Mouse (Mus musculus): ENCODE results near the gene Marcksl1.
A peak's percentile ranks its signal among the peaks of the same experiment; 100 is the strongest.

The Marcksl1 gene

DNA sequence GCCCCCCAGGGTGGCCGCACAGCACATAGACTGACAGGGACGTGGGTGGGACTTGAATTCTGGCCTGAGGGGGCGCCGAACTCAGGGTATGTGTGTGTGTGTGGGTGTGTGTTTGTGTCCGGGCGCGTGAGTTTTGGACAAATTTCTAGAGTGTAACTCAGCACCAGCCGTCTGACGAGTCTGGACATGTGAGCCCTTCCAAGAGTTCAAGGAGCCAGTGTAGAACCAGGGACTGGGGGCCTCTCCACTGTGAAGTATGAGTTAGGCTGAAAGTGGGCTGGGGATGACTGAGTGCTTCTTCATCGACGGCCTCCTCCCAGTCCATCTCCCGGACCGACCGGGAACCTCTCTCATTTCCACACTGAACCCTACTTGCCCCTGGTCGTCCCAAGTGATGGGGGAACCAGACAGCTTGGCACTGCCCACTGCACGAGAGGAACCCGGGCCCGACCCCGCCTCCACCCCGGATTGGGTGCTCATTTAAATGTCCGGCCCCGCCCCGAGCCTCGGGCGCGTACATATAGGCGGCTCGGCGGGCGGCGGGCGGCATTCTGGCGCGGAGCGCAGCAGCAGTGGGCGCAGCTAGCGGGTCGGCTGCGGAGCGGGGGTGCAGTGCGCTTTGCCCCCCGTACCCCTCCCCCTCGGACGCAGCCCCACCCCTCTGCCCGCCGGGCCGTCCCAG is at the start of gene Marcksl1:
TSS of gene Marcksl1 (plus strand) at position 496 of the 682 bp plus-strand sequence.
- DNase-seq (ENCODE audit: low spot score in 2 of 2), result peak; percentile 58

DNA sequence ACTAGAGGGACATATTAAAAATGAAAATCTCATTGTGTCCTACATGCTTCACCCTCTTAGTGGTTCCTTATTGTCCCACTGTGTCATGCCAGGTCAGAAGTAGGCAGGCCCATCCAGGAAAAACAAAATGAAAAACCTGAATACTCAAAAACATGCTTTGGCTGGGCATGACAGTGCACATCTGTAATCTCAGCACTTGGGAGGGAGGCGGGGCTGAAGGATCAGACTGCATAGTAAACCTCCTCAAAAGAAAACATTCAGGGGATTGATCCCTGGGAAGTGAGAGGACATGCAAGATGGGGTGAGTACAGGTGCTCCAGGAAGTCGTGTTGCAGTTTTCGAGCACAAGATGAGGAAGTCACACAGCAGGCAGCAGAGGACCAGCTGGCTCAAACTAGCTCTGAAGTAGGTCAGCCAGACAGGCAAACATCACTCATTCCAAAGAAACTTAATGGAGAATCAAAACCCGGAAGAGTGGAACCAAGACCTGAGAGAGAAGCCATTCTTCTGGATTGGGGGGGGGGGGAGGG is 49.0 kb upstream of the Marcksl1 start:
- no peak for DNase-seq (ENCODE audit: low spot score in 2 of 2)

- DNase-seq (ENCODE audit: low spot score in 2 of 2), result no peak
Observed at GRCm38 (mm10) chr4:129476047-129476446, 37.3 kb upstream of the Marcksl1 start.

- no peak for DNase-seq (ENCODE audit: low spot score in 2 of 2)
Observed at GRCm38 (mm10) chr4:129479863-129480262, 33.5 kb upstream of the Marcksl1 start.

- DNase-seq (ENCODE audit: low spot score in 2 of 2), result no peak
Observed at GRCm38 (mm10) chr4:129481090-129481489, 32.3 kb upstream of the Marcksl1 start.

DNA sequence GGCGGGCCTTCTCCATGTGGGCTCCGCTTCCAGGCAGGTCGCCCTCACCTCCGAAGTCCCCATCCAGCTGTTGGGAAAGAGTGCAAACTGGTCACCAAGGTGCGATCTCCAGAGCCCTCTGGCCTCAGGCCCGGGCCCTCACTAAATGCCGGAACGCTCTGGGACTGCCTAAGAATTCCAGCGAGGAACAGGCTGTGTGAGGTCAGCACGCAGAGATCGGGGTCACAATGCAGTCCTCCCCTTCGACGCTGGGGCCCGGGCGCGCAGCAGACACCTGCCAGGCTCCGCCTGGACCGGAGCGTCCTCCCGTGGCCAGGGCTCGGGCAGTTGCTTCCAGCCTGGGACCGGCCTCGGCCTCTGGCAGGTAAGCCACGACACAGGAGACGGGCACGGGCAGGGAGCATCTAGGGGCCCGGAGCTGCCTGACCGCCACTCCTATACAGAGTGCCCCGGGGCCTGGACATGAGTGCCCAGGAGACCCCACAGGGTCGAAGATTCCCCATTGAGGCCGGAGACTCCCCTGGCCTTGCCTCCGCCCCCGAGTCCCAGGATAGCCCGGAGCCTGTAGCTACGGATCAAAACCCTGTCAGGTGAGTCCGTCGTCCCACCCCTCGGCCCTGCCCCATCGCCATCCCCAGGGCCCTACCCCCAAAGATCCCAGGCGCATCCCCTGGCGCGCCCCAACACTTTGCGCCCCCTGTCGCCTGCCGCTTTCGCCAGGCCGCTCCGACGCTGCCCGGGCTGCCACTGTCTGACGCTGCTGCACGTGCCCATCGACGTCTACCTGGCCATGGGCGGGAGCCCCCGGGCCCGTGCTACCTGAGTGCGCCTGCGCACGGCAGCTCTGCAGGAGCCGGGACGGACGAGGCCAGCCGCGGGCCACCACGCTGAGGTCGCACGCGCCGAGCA is 22.2 kb upstream of the Marcksl1 start, which contains the start of the genes Tssk3 and Fam229a:
TSS of gene Tssk3 (minus strand) at position 51 of the 909 bp plus-strand sequence.
TSS of gene Fam229a (plus strand) at position 219 of the 909 bp plus-strand sequence.
- DNase-seq (ENCODE audit: low spot score in 2 of 2), result no peak

DNA sequence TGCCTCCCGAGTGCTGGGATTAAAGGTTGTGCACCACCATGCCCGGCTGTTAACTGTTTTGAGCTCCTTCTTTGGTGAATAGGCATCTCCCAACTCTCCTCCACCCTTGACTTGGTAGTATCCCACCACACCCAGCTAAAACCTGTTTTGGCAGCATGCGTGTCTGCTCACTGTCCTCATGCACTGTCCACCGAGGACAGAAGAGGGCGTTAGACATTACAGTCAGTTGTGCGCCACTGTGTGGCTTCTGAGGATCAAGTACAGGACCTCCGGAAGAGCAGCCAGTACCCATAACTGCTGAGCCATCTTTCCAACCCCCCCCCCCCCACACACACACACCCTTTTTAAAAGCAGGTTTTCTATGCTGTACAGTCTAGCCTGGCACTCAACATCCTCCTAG is 18.7 kb upstream of the Marcksl1 start:
- no peak for DNase-seq (ENCODE audit: low spot score in 2 of 2)

DNA sequence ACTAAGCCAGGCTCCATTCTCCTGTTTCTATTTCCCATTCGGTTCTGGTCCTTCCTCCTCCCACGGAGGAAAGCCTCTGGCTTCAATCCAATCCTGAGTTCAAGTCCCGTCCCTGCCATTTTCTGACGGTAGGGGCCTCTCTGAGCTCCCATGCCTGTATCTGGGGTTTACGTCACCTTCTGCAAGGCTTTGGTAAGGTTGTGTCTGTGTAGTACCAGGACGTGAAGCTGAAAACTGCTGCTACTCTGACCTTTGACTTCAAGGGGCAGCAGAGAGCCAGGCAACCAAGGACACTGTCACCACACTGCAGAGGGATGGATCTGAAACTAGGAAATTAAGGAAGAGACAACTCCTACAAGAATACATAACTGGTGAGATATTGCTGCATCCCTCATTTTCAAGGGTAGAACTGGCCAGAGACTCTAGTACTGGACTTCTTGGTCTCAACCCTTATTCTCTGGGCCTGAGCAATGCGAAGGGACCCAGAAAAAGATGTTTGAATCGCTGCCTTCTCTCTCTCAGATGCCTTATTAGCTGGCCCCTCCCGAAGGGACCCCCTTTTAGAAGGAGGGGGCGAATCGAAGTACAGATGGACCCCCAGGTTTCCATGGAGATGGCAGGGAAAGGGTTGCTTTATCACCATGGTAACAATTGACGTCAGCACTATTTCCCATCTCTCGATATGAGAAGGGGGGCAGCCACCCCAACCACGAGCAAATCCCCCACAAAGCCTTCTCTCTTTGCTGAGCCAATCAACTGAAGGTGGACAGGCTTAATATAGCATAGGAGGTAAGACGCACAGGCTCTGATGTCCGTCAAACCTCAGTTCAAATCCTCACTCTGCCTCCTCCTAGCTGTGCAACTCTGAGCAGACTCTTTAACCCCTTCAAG is 17.5 kb upstream of the Marcksl1 start:
- peak in 1 of 2 experiments; percentile 23 for DNase-seq (ENCODE audit: low spot score in 2 of 2)

DNA sequence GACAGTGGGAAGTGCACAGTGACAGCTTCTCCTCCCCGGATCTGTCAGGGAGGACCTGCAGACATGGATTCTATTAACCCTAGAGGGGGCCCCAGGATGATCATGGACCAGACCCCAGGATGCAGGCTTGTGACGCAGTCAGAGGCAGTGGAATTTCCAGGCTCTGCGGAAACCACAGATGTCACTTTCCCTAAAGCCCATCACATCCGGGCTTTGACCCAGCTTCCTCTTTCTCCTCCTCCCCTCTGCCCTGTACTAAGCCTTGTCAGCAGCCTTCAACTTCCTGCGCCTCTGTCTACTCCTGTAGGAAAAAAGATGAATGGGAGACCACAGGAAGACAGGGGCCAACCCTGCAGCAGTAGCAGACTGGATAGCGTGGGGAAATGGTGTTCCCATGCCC is 16.8 kb upstream of the Marcksl1 start:
- DNase-seq (ENCODE audit: low spot score in 2 of 2), result no peak

- DNase-seq (ENCODE audit: low spot score in 2 of 2), result no peak
Observed at GRCm38 (mm10) chr4:129498941-129499340, 14.4 kb upstream of the Marcksl1 start.

DNA sequence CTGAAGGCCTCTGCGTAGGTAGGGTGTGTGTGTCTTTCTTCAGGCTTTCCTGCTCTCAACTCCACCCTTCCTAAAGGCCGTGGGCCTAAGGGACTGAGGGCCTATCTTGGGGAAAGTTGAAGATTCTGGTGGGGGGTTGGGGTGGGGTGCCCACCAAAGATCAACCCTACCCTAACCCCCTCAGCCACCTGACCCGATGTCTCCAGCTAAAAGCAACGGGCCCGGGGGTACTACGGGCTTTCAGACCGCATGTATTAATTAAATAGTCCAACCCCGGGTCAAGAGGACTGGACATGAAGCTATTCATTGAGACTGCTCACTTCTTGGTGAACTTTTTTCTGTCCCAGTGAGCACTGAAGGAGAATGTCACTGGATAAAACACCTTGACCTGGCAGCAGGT is 13.4 kb upstream of the Marcksl1 start:
- DNase-seq (ENCODE audit: low spot score in 2 of 2), result no peak

DNA sequence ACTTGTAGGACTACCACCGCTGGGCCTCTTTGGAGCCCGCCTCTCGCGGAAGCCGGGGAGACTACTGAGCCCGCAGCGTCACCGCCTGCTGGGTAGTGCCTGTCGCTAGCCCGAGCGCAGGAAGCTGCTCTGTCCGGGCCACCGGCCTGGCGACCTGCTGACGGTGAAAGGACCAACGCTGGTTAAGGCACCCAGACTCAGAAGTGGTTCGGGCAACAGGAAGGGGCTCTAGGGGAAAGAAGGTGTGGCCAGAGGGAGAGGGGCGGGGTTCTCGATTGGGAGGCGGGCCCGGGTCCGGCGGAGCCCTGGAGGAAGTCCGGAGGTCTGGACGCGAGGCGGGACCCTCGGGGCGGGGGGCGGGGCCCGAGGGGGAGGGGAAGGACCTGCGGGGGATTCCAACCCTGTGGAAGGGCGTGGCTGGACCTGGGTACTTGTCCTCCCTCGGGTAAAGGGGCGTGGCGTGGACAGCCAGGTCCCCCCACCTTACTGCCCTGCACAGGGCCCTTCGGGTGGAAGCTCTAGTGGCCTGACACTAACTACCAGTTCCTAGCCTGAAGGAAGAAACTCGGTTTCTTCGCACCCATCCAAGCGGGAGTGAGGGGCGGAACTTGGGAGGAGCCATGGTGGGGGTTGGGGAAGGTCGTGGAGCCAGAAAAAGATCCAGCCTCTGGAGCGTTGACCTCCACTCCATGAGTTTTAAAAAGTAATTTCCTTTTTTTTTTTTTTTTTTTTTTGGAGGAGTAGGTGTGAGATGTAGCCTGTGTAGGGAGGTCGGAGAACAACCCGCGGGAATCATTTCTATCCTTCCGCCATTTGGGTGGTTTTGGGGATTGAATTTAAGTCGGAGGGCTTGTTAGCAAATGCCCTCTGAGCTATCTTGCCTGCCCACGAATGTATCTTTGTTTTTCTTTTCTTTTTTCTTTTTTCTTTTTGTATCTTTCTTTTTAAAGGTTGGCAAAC is 12.5 kb upstream of the Marcksl1 start:
- DNase-seq (ENCODE audit: low spot score in 2 of 2), result peak; percentile 40 to 49

DNA sequence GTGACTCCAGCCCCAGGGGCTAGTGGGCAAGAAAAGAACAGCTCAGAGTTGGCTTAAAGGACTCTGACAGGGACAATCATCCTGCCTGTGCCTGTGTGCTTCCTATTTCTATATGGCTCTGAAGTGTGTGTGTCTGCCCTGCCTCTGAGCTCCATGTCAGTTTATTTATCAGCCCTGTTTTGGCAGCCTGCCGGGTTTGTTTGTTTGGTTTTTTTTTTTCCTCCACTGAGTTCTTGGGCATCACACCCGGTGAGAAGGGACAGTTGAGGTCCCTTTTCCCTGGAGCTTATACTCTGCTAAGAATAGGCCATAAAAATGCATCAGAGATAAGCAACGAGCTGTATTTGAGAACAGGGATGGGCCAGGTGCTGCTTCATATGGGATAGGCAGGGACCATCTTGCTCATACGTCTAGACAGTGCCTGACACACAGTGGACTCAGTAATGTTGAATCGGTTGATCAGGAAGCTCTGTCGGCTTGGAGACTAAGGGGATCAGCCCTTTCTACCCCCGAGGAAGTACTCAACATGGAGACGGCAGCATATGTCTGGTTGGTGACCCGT is 11.0 kb upstream of the Marcksl1 start:
- no peak for DNase-seq (ENCODE audit: low spot score in 2 of 2)

- no peak for DNase-seq (ENCODE audit: low spot score in 2 of 2)
Observed at GRCm38 (mm10) chr4:129502901-129503444, 10.4 kb upstream of the Marcksl1 start.

- no peak for DNase-seq (ENCODE audit: low spot score in 2 of 2)
Observed at GRCm38 (mm10) chr4:129505511-129505910, 7.9 kb upstream of the Marcksl1 start.

DNA sequence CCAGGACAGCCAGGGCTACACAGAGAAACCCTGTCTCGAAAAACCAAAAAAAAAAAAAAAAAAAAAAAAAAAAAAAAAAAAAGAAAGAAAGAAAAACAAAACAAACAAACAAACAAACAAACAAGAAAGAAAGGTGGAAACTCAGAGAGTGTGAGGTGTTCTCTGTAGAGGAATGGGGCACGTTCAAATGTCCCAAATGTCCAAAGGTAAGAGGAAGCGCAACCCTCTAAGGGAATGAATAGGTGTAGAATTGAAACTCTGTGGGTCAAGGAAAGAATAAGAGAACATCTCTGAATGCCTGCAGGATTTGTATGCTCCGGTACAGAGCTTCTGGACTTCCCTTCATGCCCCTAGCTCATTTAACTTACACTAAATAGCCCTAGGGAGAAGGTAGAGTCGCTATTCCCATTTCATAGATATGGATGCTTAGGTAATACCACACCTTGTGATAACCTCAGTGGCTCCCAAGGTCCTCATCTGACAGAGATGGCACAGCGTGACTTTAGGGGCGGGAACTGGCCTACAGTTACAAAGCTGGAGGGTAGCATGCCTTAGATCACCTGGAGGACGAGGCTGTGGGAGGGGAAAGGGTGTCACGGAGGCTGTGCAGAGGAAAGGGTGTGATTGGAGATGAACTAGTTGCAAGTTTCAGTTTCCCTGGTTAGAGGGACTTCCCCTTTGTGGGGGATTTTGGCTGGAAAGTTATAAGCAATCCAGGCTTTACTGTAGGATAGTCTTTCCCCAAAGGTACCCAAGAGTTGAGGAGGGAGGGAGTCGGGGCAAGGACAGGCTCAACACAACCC is 5.7 kb upstream of the Marcksl1 start:
- no peak for DNase-seq (ENCODE audit: low spot score in 2 of 2)

DNA sequence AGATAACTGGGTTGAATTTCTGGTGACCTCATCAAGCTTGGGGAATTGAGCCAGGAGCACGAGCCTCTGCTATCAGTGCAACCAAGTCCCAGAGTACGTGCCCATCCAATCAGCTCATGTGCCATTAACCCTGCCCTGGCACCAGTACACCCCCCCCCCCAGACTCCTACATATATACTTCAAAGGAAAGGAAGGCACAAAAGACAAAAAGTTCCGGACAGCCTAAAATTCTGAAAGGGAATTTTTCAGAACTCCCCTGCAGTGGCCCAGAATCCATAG is 5.2 kb upstream of the Marcksl1 start:
- no peak for DNase-seq (ENCODE audit: low spot score in 2 of 2)

GRCm38 (mm10) chr4:129508834-129509600 is 4.4 kb upstream of the Marcksl1 start:
- no peak for DNase-seq (ENCODE audit: low spot score in 2 of 2)

Measured in frontal cortex, postnatal 25 days (tissue).